Mouse (Mus musculus): ENCODE results near the gene Hsp90aa1.
A peak's percentile ranks its signal among the peaks of the same experiment; 100 is the strongest.
"Not testable (repeated sequence)": the region's sequence is repeated elsewhere in the genome, so short reads cannot be mapped to it uniquely, and the experiment has no call there.

Hsp90aa1 gene

GRCm38 (mm10) chr12:110702556-110702955, at the start of gene Hsp90aa1:
Gene Hsp90aa1, minus strand, starts transcription at chr12:110702728.
- no peak for DNase-seq (ENCODE audit: low spot score in 2 of 2)

GRCm38 (mm10) chr12:110750770-110751439, 48.4 kb upstream of the Hsp90aa1 start:
- DNase-seq (ENCODE audit: low spot score in 2 of 2), result peak in 1 of 2 experiments; percentile 17

GRCm38 (mm10) chr12:110738158-110738921, 35.8 kb upstream of the Hsp90aa1 start:
- DNase-seq (ENCODE audit: low spot score in 2 of 2), result peak in 1 of 2 experiments; percentile 42

- DNase-seq (ENCODE audit: low spot score in 2 of 2), result peak; percentile 95 to 100
These were observed 34.9 kb upstream of the Hsp90aa1 start, which contains the start of gene Wdr20 for GRCm38 (mm10) chr12:110737170-110738157. Gene Wdr20, plus strand, starts transcription at chr12:110737944.

- DNase-seq (ENCODE audit: low spot score in 2 of 2), result no peak
These were observed 34.1 kb upstream of the Hsp90aa1 start for GRCm38 (mm10) chr12:110736641-110737040.

GRCm38 (mm10) chr12:110733254-110733653, 30.7 kb upstream of the Hsp90aa1 start:
- not testable (repeated sequence) for DNase-seq (ENCODE audit: low spot score in 2 of 2)

- no peak for DNase-seq (ENCODE audit: low spot score in 2 of 2)
These were observed 23.9 kb upstream of the Hsp90aa1 start for GRCm38 (mm10) chr12:110726428-110726827.

GRCm38 (mm10) chr12:110725489-110725888, 23.0 kb upstream of the Hsp90aa1 start:
- no peak for DNase-seq (ENCODE audit: low spot score in 2 of 2)

GRCm38 (mm10) chr12:110725051-110725450, 22.5 kb upstream of the Hsp90aa1 start:
- DNase-seq (ENCODE audit: low spot score in 2 of 2), result no peak

GRCm38 (mm10) chr12:110716004-110716403, 13.5 kb upstream of the Hsp90aa1 start:
- no peak for DNase-seq (ENCODE audit: low spot score in 2 of 2)

- no peak for DNase-seq (ENCODE audit: low spot score in 2 of 2)
These were observed 11.7 kb upstream of the Hsp90aa1 start for GRCm38 (mm10) chr12:110714215-110714614.

- no peak for DNase-seq (ENCODE audit: low spot score in 2 of 2)
These were observed 11.3 kb upstream of the Hsp90aa1 start for GRCm38 (mm10) chr12:110713784-110714183.

- no peak for DNase-seq (ENCODE audit: low spot score in 2 of 2)
These were observed 8.7 kb upstream of the Hsp90aa1 start for GRCm38 (mm10) chr12:110711270-110711669.

GRCm38 (mm10) chr12:110707451-110707850, 4.9 kb upstream of the Hsp90aa1 start:
- no peak for DNase-seq (ENCODE audit: low spot score in 2 of 2)

GRCm38 (mm10) chr12:110706337-110707231, 4.1 kb upstream of the Hsp90aa1 start:
- peak in 1 of 2 experiments; percentile 47 for DNase-seq (ENCODE audit: low spot score in 2 of 2)

- not testable (repeated sequence) for DNase-seq (ENCODE audit: low spot score in 2 of 2)
These were observed 2.9 kb upstream of the Hsp90aa1 start for GRCm38 (mm10) chr12:110705419-110705818.

GRCm38 (mm10) chr12:110703682-110704081, 1.2 kb upstream of the Hsp90aa1 start:
- DNase-seq (ENCODE audit: low spot score in 2 of 2), result no peak

- peak; percentile 56 to 85 for DNase-seq (ENCODE audit: low spot score in 2 of 2)
These were observed 512 bp upstream of the Hsp90aa1 start for GRCm38 (mm10) chr12:110703008-110703471.

- DNase-seq (ENCODE audit: low spot score in 2 of 2), result not testable (repeated sequence)
These were observed 1.2 kb downstream of the Hsp90aa1 start for GRCm38 (mm10) chr12:110701363-110701762.

GRCm38 (mm10) chr12:110700730-110701129, 1.8 kb downstream of the Hsp90aa1 start:
- no peak for DNase-seq (ENCODE audit: low spot score in 2 of 2)

Measured in thymus, postnatal 10 days (tissue).